In genomic region chr13:103260414-103260813, GRCm38 (mm10) we compare ENCODE assay signal across 25 mouse cellular contexts.
A peak's percentile ranks its signal among the peaks of the same experiment; 100 is the strongest.
DNase-seq lines count a peak whose midpoint lies in the region; ATAC-seq and TF ChIP-seq lines count a peak whose summit lies in the region.
"Had no signal": no experiment of that assay in that cellular context is flagged by ENCODE, and none has a peak within 500 bp of the region (broad histone marks: within the 10 kb centered on the region; RNA-seq: fewer than 3 reads in every experiment).

No protein-coding gene starts in this region.

- H3K4me1 ChIP-seq in heart, adult 2 months (ENCODE audit: control insufficient read depth, insufficient read depth, low read length), result peaks cover 9% of the 10 kb centered on the region
- H3K4me1 ChIP-seq in heart, embryonic 11.5 days (ENCODE audit: control insufficient read depth, insufficient read depth, low read length), result no peaks in the 10 kb centered on the region
- H3K4me1 ChIP-seq in ES-E14 (ENCODE audit: control insufficient read depth in 2 of 2, insufficient read depth in 2 of 2, low read length in 2 of 2, poor library complexity in 1 of 2), result no peaks in the 10 kb centered on the region; a peak in 1 of 4 replicates
- H3K4me1 ChIP-seq in neural tube, embryonic 15.5 days, result no peaks in the 10 kb centered on the region
- no peaks in the 10 kb centered on the region for H3K4me1 ChIP-seq in forebrain, embryonic 11.5 days (replicated peaks; ENCODE audit: control insufficient read depth, insufficient read depth, low read length)
- H3K4me1 ChIP-seq: forebrain, embryonic 10.5 days; liver, embryonic 15.5 days; lung, embryonic 15.5 days; midbrain, embryonic 15.5 days; neural tube, embryonic 13.5 days had no signal

- H3K9me3 ChIP-seq in heart, embryonic 11.5 days (replicated peaks; ENCODE audit: control insufficient read depth, low read length), result no peaks in the 10 kb centered on the region
- no peaks in the 10 kb centered on the region; the same call in 1 of the 2 replicates for H3K9me3 ChIP-seq in ES-E14 (ENCODE audit: control insufficient read depth, insufficient read depth, low read depth, low read length)
- H3K9me3 ChIP-seq in neural tube, embryonic 15.5 days (replicated peaks), result no peaks in the 10 kb centered on the region
- H3K9me3 ChIP-seq in forebrain, embryonic 11.5 days (ENCODE audit: control insufficient read depth, low read length), result no peaks in the 10 kb centered on the region
- H3K9me3 ChIP-seq: embryonic facial prominence, embryonic 10.5 days; forebrain, embryonic 10.5 days; hindbrain, embryonic 13.5 days; lung, embryonic 15.5 days; midbrain, embryonic 15.5 days; neural tube, embryonic 13.5 days had no signal

- intact Hi-C loops in heart, adult 2 months (cut with DNase I), result loop anchor here (10.0 kb wide), 1 partner anchor 86 kb away; no protein-coding TSS in a partner anchor
- intact Hi-C loops in heart, postnatal 10 days (cut with DNase I), result no loop called here

- H3K9ac ChIP-seq in heart, adult 2 months (ENCODE audit: low read depth, low read length), result no peak overlapping the region
- H3K9ac ChIP-seq in heart, embryonic 11.5 days (ENCODE audit: low read depth, low read length), result no peak overlapping the region
- H3K9ac ChIP-seq in ES-E14 (ENCODE audit: insufficient read depth, low read depth, low read length, poor library complexity, severe bottlenecking), result no peak overlapping the region
- H3K9ac ChIP-seq in neural tube, embryonic 15.5 days (replicated peaks), result no peak overlapping the region
- H3K9ac ChIP-seq in forebrain, embryonic 11.5 days (ENCODE audit: low read length), result no peak overlapping the region
- H3K9ac ChIP-seq: forebrain, postnatal 0 days; hindbrain, embryonic 13.5 days; liver, embryonic 15.5 days; lung, embryonic 15.5 days; midbrain, embryonic 15.5 days; neural tube, embryonic 13.5 days had no signal

- TF ChIP-seq CTCF in heart, adult 2 months (IDR thresholded peaks at IDR 0.05), result no peak

- WGBS in heart, adult 2 months, result 47% methylated on average over 3 of the region's 3 CpGs
- 61% methylated on average over 3 of the region's 3 CpGs for WGBS in heart, embryonic 11.5 days (ENCODE audit: insufficient replicate concordance)
- 88% methylated on average over 3 of the region's 3 CpGs for WGBS in neural tube, embryonic 15.5 days
- WGBS in forebrain, embryonic 11.5 days, result 88% methylated on average over 3 of the region's 3 CpGs

- in situ Hi-C loops in ES-E14 (cut with MboI; ENCODE audit: low sequenced_read_pairs in 2 of 2, unreplicated experiment in 2 of 2), result no loop called here

- H3K27me3 ChIP-seq in heart, adult 2 months (ENCODE audit: control insufficient read depth, insufficient read depth, low read length), result no peaks in the 10 kb centered on the region
- no peaks in the 10 kb centered on the region for H3K27me3 ChIP-seq in heart, embryonic 11.5 days (ENCODE audit: control insufficient read depth, insufficient read depth, low read length)
- H3K27me3 ChIP-seq in neural tube, embryonic 15.5 days (replicated peaks), result no peaks in the 10 kb centered on the region
- H3K27me3 ChIP-seq in forebrain, embryonic 11.5 days (ENCODE audit: control insufficient read depth, insufficient read depth, low read length), result no peaks in the 10 kb centered on the region
- H3K27me3 ChIP-seq: hindbrain, embryonic 13.5 days; liver, embryonic 15.5 days; lung, embryonic 15.5 days; midbrain, embryonic 15.5 days; neural tube, embryonic 13.5 days; Patski had no signal

- H3K79me2 ChIP-seq in heart, adult 2 months (replicated peaks; ENCODE audit: control insufficient read depth, insufficient read depth, low read length), result no peaks in the 10 kb centered on the region

- TF ChIP-seq EP300 in heart, adult 2 months (IDR thresholded peaks at IDR 0.05; ENCODE audit: insufficient read depth, low read depth, low read length), result no peak

- no peak overlapping the region for H3K4me3 ChIP-seq in heart, adult 2 months
- H3K4me3 ChIP-seq in heart, embryonic 11.5 days (ENCODE audit: low read depth, low read length), result no peak overlapping the region
- no peak overlapping the region for H3K4me3 ChIP-seq in ES-E14 (ENCODE audit: insufficient read depth in 1 of 2, low read depth in 1 of 2, low read length in 2 of 2, poor library complexity in 1 of 2, severe bottlenecking in 1 of 2)
- no peak overlapping the region for H3K4me3 ChIP-seq in neural tube, embryonic 15.5 days (replicated peaks)
- no peak overlapping the region for H3K4me3 ChIP-seq in forebrain, embryonic 11.5 days (ENCODE audit: low read depth, low read length)
- H3K4me3 ChIP-seq: embryonic facial prominence, embryonic 10.5 days; forebrain, embryonic 10.5 days; hindbrain, embryonic 13.5 days; liver, embryonic 15.5 days; lung, embryonic 15.5 days; midbrain, embryonic 15.5 days; neural tube, embryonic 13.5 days had no signal

- no peak for TF ChIP-seq POLR2A in heart, adult 2 months (IDR thresholded peaks at IDR 0.05; ENCODE audit: insufficient read depth, low read depth, low read length)

- H3K36me3 ChIP-seq in heart, adult 2 months (ENCODE audit: control insufficient read depth, insufficient read depth, low read length), result no peaks in the 10 kb centered on the region
- no peaks in the 10 kb centered on the region for H3K36me3 ChIP-seq in heart, embryonic 11.5 days (ENCODE audit: control insufficient read depth, insufficient read depth, low read length)
- H3K36me3 ChIP-seq in ES-E14 (ENCODE audit: control insufficient read depth, insufficient read depth, low read length, poor library complexity, severe bottlenecking), result no peaks in the 10 kb centered on the region
- no peaks in the 10 kb centered on the region for H3K36me3 ChIP-seq in neural tube, embryonic 15.5 days
- no peaks in the 10 kb centered on the region for H3K36me3 ChIP-seq in forebrain, embryonic 11.5 days (ENCODE audit: control insufficient read depth, insufficient read depth, low read length)
- H3K36me3 ChIP-seq: embryonic facial prominence, embryonic 10.5 days; forebrain, embryonic 10.5 days; hindbrain, embryonic 13.5 days; liver, embryonic 15.5 days; lung, embryonic 15.5 days; midbrain, embryonic 15.5 days; neural tube, embryonic 13.5 days had no signal

- no peak for ATAC-seq in heart, embryonic 11.5 days (replicated peaks; ENCODE audit: insufficient number of reproducible peaks, low FRiP score, low TSS enrichment)
- ATAC-seq in neural tube, embryonic 15.5 days (ENCODE audit: low FRiP score), result no peak
- no peak for ATAC-seq in forebrain, embryonic 11.5 days (replicated peaks; ENCODE audit: low FRiP score)
- ATAC-seq: CD4-positive, CD25-positive, alpha-beta regulatory T cell, adult 4 months; forebrain, postnatal 0 days; midbrain, embryonic 15.5 days; Patski had no signal

- H3K4me2 ChIP-seq in heart, embryonic 11.5 days, result no peak overlapping the region
- no peak overlapping the region for H3K4me2 ChIP-seq in neural tube, embryonic 15.5 days
- no peak overlapping the region for H3K4me2 ChIP-seq in forebrain, embryonic 11.5 days (ENCODE audit: low read depth, low read length, severe bottlenecking)
- H3K4me2 ChIP-seq: hindbrain, embryonic 13.5 days; liver, embryonic 15.5 days; lung, embryonic 15.5 days; midbrain, embryonic 15.5 days; neural tube, embryonic 13.5 days had no signal

- peak; percentile 31 to 40 for DNase-seq in heart, adult 2 months
- DNase-seq in 3T3-L1 (ENCODE audit: low read depth, low spot score) (peak; percentile 79), ES-E14 (ENCODE audit: low read depth, low spot score) (no peak)
- peak; percentile 16 to 33 for DNase-seq in heart, postnatal 10 days
- DNase-seq in layer of hippocampus, adult 8-10 months (ENCODE audit: low spot score in 2 of 2), result no peak
- DNase-seq in forebrain, embryonic 11.5 days (ENCODE audit: low spot score), result no peak
- DNase-seq: adrenal gland, postnatal 14 days; cerebellum, adult 9-10 months; forebrain, postnatal 0 days; gastrocnemius, postnatal 25 days; kidney, adult 11 months; kidney, postnatal 4 days; layer of hippocampus, adult 9-11 months had no signal

- no peak overlapping the region; the same call in 1 of the 2 replicates for H3K27ac ChIP-seq in heart, adult 2 months
- H3K27ac ChIP-seq in heart, embryonic 11.5 days (ENCODE audit: low read depth, low read length), result no peak overlapping the region
- no peak overlapping the region for H3K27ac ChIP-seq in ES-E14 (ENCODE audit: insufficient read depth, low read depth, low read length, poor library complexity, severe bottlenecking)
- H3K27ac ChIP-seq in neural tube, embryonic 15.5 days (replicated peaks), result no peak overlapping the region
- H3K27ac ChIP-seq in forebrain, embryonic 11.5 days (ENCODE audit: low read depth, low read length), result no peak overlapping the region
- H3K27ac ChIP-seq: embryonic facial prominence, embryonic 10.5 days; forebrain, embryonic 10.5 days; hindbrain, embryonic 13.5 days; liver, embryonic 15.5 days; lung, embryonic 15.5 days; macrophage; midbrain, embryonic 15.5 days; neural tube, embryonic 13.5 days had no signal

TF ChIP-seq in ES-E14, 5 proteins besides CTCF, POLR2A, EP300 and RAD21:
- TF ChIP-seq ZNF384 (IDR thresholded peaks at IDR 0.05; ENCODE audit: low read depth, low read length), result 0 out of 2 replicates have a peak, but pooled peaks have one; percentile 8
- no peak for TF ChIP-seq CHD2 (IDR thresholded peaks at IDR 0.05; ENCODE audit: low read depth, low read length)

Comparison
In these comparisons a context has a peak if more than half of its experiments do, and no peak if none do; other contexts are left out.
1. DNase-seq: peak in heart, adult 2 months (2 of 2), 3T3-L1 (single experiment) and heart, postnatal 10 days (2 of 2); none in ES-E14 (single experiment), layer of hippocampus, adult 8-10 months (0 of 2) and forebrain, embryonic 11.5 days (single experiment).